Mouse (Mus musculus): Measurements from ENCODE around the gene Pgam2.

GRCm38 (mm10) chr11:5851021-5851736 lies 47.6 kb upstream of the Pgam2 start:
- TF ChIP-seq HCFC1 (IDR thresholded peaks at IDR 0.05; ENCODE audit: borderline replicate concordance, insufficient read depth, low read length): no peak
- no peak for TF ChIP-seq CHD2 (IDR thresholded peaks at IDR 0.05; ENCODE audit: low read depth, low read length)
- TF ChIP-seq ZC3H11A (IDR thresholded peaks at IDR 0.05; ENCODE audit: borderline replicate concordance, low read depth, low read length): no peak
- TF ChIP-seq ZNF384 (IDR thresholded peaks at IDR 0.05; ENCODE audit: low read depth, low read length): no peak
- TF ChIP-seq MAFK (IDR thresholded peaks at IDR 0.05; ENCODE audit: insufficient read depth, low read depth, low read length): no peak
